Mouse (Mus musculus) myocyte (in vitro differentiated cells): ENCODE results near the gene Prr15l. TPM values are rescaled to one million over a fixed set of nuclear protein-coding genes. Genes with fewer than 3 reads are reported as not detected.

Source experiments
- H3K27me3 ChIP-seq: one replicate; pipeline ENCODE4 v1.6.1; 2011; ENCODE audit not compliant: control insufficient read depth, insufficient read depth, insufficient read length
- H3K36me3 ChIP-seq: one replicate; pipeline ENCODE4 v1.6.1; 2011; ENCODE audit not compliant: control insufficient read depth, insufficient read depth
- H3K4me2 ChIP-seq: one replicate; pipeline ENCODE4 v1.6.1; 2011; ENCODE audit warnings: low read depth, control low read depth
- H3K4me3 ChIP-seq: one replicate; pipeline ENCODE4 v1.5.1; 2011; ENCODE audit warnings: mild to moderate bottlenecking, control low read depth, moderate library complexity
- H3K79me2 ChIP-seq: one replicate; pipeline ENCODE4 v1.6.1; 2011; ENCODE audit not compliant: control insufficient read depth, insufficient read depth
- H3ac ChIP-seq: one replicate; pipeline ENCODE4 v1.6.1; 2011; ENCODE audit not compliant: control insufficient read depth, insufficient read length
- CEBPB ChIP-seq: IDR thresholded peaks from 2 replicates; pipeline ENCODE4 v1.6.1; 2011; ENCODE audit warnings: mild to moderate bottlenecking, moderate library complexity; ENCODE audit not compliant: poor library complexity, insufficient read depth, severe bottlenecking
- E2F4 ChIP-seq: IDR thresholded peaks from one replicate; pipeline ENCODE4 v1.6.1; 2011; ENCODE audit warnings: mild to moderate bottlenecking, control low read depth, moderate library complexity; ENCODE audit not compliant: insufficient read depth
- MAX ChIP-seq: IDR thresholded peaks from one replicate; pipeline ENCODE4 v1.6.1; 2011; ENCODE audit warnings: low read depth, mild to moderate bottlenecking, control low read depth
- MYOD1 ChIP-seq, 3 experiments: IDR thresholded peaks; one replicate each; pipeline ENCODE4 v1.6.1; 2011; ENCODE audit warnings: control low read depth in 2 of 3, low read depth in 2 of 3, mild to moderate bottlenecking in 2 of 3, moderate library complexity in 1 of 3; ENCODE audit not compliant: insufficient read length in 2 of 3, control insufficient read depth in 1 of 3
- MYOG ChIP-seq, 3 experiments: IDR thresholded peaks; one replicate each; pipeline ENCODE4 v1.6.1; 2011; ENCODE audit warnings: control low read depth in 2 of 3, low read depth in 2 of 3, mild to moderate bottlenecking in 2 of 3; ENCODE audit not compliant: insufficient read length in 2 of 3, control insufficient read depth in 1 of 3, insufficient read depth in 1 of 3
- POLR2A ChIP-seq: IDR thresholded peaks from one replicate; pipeline ENCODE4 v1.6.1; 2011; ENCODE audit warnings: low read depth, mild to moderate bottlenecking, control low read depth, moderate library complexity; ENCODE audit not compliant: insufficient read length
- POLR2AphosphoS2 ChIP-seq: IDR thresholded peaks from one replicate; pipeline ENCODE4 v1.6.1; 2011; ENCODE audit warnings: low read depth, control low read depth; ENCODE audit not compliant: insufficient read length
- REST ChIP-seq: IDR thresholded peaks from one replicate; pipeline ENCODE4 v1.6.1; 2011; ENCODE audit warnings: mild to moderate bottlenecking, control low read depth, moderate library complexity; ENCODE audit not compliant: insufficient read depth, insufficient read length
- SRF ChIP-seq: IDR thresholded peaks from one replicate; pipeline ENCODE4 v1.6.1; 2011; ENCODE audit warnings: low read depth; ENCODE audit not compliant: control insufficient read depth, insufficient read length
- TCF12 ChIP-seq: IDR thresholded peaks from one replicate; pipeline ENCODE4 v1.6.1; 2011; ENCODE audit warnings: mild to moderate bottlenecking, control low read depth; ENCODE audit not compliant: poor library complexity, insufficient read depth, severe bottlenecking
- TCF3 ChIP-seq: IDR thresholded peaks from one replicate; pipeline ENCODE4 v1.6.1; 2011; ENCODE audit warnings: low read depth, control low read depth; ENCODE audit not compliant: insufficient read length
- USF1 ChIP-seq: IDR thresholded peaks from one replicate; pipeline ENCODE4 v1.6.1; 2011; ENCODE audit warnings: low read depth, mild to moderate bottlenecking, control low read depth, moderate library complexity
- polyA plus RNA-seq: library from polyadenylated mRNA; unstranded; fragments of >200 nt; fragmentation: generic; extraction: Trizol; gene quantifications from one replicate; pipeline ENCODE4 v1.2.1, GENCODE M21; 2012; ENCODE audit warnings: missing spikeins

Prr15l gene
- polyA plus RNA-seq, 1 experiment, result 0.07 TPM

GRCm38 (mm10) chr11:96976911-96977591 lies 49.1 kb downstream of the Prr15l start:
- no peaks in the 10 kb centered on the region for H3K27me3 ChIP-seq
- peak; percentile 28 for TF ChIP-seq E2F4
- no peak for TF ChIP-seq CEBPB
- no peak for TF ChIP-seq USF1
- no peak for TF ChIP-seq TCF12
- no peak for TF ChIP-seq MAX
- no peak for TF ChIP-seq MYOD1 (IDR thresholded peaks at IDR 0.05; ENCODE audit: control insufficient read depth in 1 of 3, insufficient read length in 2 of 3, low read depth in 2 of 3)
- peak; percentile 68 for TF ChIP-seq POLR2AphosphoS2
- TF ChIP-seq POLR2A, result peak; percentile 72
- TF ChIP-seq TCF3, result no peak
- TF ChIP-seq MYOG (IDR thresholded peaks at IDR 0.05; ENCODE audit: control insufficient read depth in 1 of 3, insufficient read depth in 1 of 3, insufficient read length in 2 of 3, low read depth in 2 of 3), result peak in 1 of 3 experiments; percentile 3
- peak overlapping the region; percentile 44 for H3K4me3 ChIP-seq
- H3K79me2 ChIP-seq, result peaks cover 32% of the 10 kb centered on the region
- peak overlapping the region; percentile 100 for H3K4me2 ChIP-seq
- H3ac ChIP-seq, result peak overlapping the region; percentile 91
- no peaks in the 10 kb centered on the region for H3K36me3 ChIP-seq

GRCm38 (mm10) chr11:96977606-96978400 lies 49.9 kb downstream of the Prr15l start:
- Histone ChIP-seq H3K79me2 (peaks cover 27% of the 10 kb centered on the region), H3K27me3 (no peaks in the 10 kb centered on the region), H3ac (peak overlapping the region; percentile 91), H3K4me2 (peak overlapping the region; percentile 80), H3K4me3 (peak overlapping the region; percentile 44), H3K36me3 (no peaks in the 10 kb centered on the region)
- TF ChIP-seq CEBPB, result no peak
- TF ChIP-seq SRF, result peak; percentile 69
- TF ChIP-seq MYOD1 (IDR thresholded peaks at IDR 0.05; ENCODE audit: control insufficient read depth in 1 of 3, insufficient read length in 2 of 3, low read depth in 2 of 3), result peak; percentile 4 to 73 (median 67)
- peak; percentile 12 for TF ChIP-seq TCF3
- peak; percentile 85 for TF ChIP-seq POLR2AphosphoS2
- peak; percentile 94 for TF ChIP-seq POLR2A
- TF ChIP-seq USF1, result no peak
- peak in 1 of 3 experiments; percentile 0 for TF ChIP-seq MYOG (IDR thresholded peaks at IDR 0.05; ENCODE audit: control insufficient read depth in 1 of 3, insufficient read depth in 1 of 3, insufficient read length in 2 of 3, low read depth in 2 of 3)
- no peak for TF ChIP-seq TCF12

- H3ac ChIP-seq, result peak overlapping the region; percentile 91
- TF ChIP-seq E2F4 (no peak), MAX (no peak), TCF3 (no peak), REST (no peak), CEBPB (no peak), MYOD1 (IDR thresholded peaks at IDR 0.05; ENCODE audit: control insufficient read depth in 1 of 3, insufficient read length in 2 of 3, low read depth in 2 of 3) (no peak), SRF (no peak), POLR2A (no peak), TCF12 (no peak), MYOG (IDR thresholded peaks at IDR 0.05; ENCODE audit: control insufficient read depth in 1 of 3, insufficient read depth in 1 of 3, insufficient read length in 2 of 3, low read depth in 2 of 3) (no peak), USF1 (no peak), POLR2AphosphoS2 (no peak)
- H3K4me3 ChIP-seq, result peak overlapping the region; percentile 44
- peaks cover 24% of the 10 kb centered on the region for H3K79me2 ChIP-seq
- H3K4me2 ChIP-seq, result peak overlapping the region; percentile 80
- H3K27me3 ChIP-seq, result no peaks in the 10 kb centered on the region
- no peaks in the 10 kb centered on the region for H3K36me3 ChIP-seq
Measured at GRCm38 (mm10) chr11:96978401-96979246, 50.7 kb downstream of the Prr15l start.

GRCm38 (mm10) chr11:96979329-96979728 lies 51.4 kb downstream of the Prr15l start:
- H3ac ChIP-seq, result no peak overlapping the region
- no peak overlapping the region for H3K4me2 ChIP-seq
- no peak for TF ChIP-seq MAX
- TF ChIP-seq TCF12, result no peak
- TF ChIP-seq E2F4, result no peak
- TF ChIP-seq CEBPB, result no peak
- TF ChIP-seq REST, result no peak
- TF ChIP-seq SRF, result no peak
- TF ChIP-seq MYOG (IDR thresholded peaks at IDR 0.05; ENCODE audit: control insufficient read depth in 1 of 3, insufficient read depth in 1 of 3, insufficient read length in 2 of 3, low read depth in 2 of 3), result no peak
- no peak for TF ChIP-seq POLR2AphosphoS2
- no peak for TF ChIP-seq TCF3
- TF ChIP-seq MYOD1 (IDR thresholded peaks at IDR 0.05; ENCODE audit: control insufficient read depth in 1 of 3, insufficient read length in 2 of 3, low read depth in 2 of 3), result no peak
- TF ChIP-seq USF1, result no peak
- no peak for TF ChIP-seq POLR2A
- H3K4me3 ChIP-seq, result no peak overlapping the region
- H3K27me3 ChIP-seq, result no peaks in the 10 kb centered on the region
- H3K36me3 ChIP-seq, result no peaks in the 10 kb centered on the region
- peaks cover 17% of the 10 kb centered on the region for H3K79me2 ChIP-seq
